Mouse (Mus musculus) erythroblast, adult 5-6 weeks (primary cell): ENCODE data around the gene Trim45. TPM values are rescaled to one million over a fixed set of nuclear protein-coding genes. Genes with fewer than 3 reads are reported as not detected.

Source experiments
- total RNA-seq, 2 experiments: library from RNA; stranded (forward) in 1 of 2; stranded (reverse) in 1 of 2; fragments of 150-400 nt in 1 of 2; fragments of 200-764, 138-1000 nt in 1 of 2; gene quantifications; 2 replicates each; pipeline versions ENCODE4 v1.2.3 to v1.2.4; 2015 to 2017; ENCODE audit warnings: low replicate concordance in 2 of 2

Trim45 gene
- total RNA-seq, 2 experiments from 2014 or later = 3.2 TPM; not detected in 1

Other genes starting within 250 kb of the Trim45 start
- 5.6 and 6.1 TPM in 2 replicates for gene Man1a2, start 236.7 kb upstream of the Trim45 start, total RNA-seq (2015; ENCODE audit: low replicate concordance)
- 30.0 and 31.8 TPM in 2 replicates for gene Man1a2, start 236.7 kb upstream of the Trim45 start, total RNA-seq (2017; ENCODE audit: low replicate concordance)
- gene Vtcn1, start 96.7 kb upstream of the Trim45 start, total RNA-seq (2015; ENCODE audit: low replicate concordance) = not detected in 2 replicates
- gene Vtcn1, start 96.7 kb upstream of the Trim45 start, total RNA-seq (2017; ENCODE audit: low replicate concordance) = not detected in 2 replicates
- 5.8 and 9.4 TPM in 2 replicates for gene Ttf2, start 47.5 kb downstream of the Trim45 start, total RNA-seq (2015; ENCODE audit: low replicate concordance)
- 12.4 and 14.2 TPM in 2 replicates for gene Ttf2, start 47.5 kb downstream of the Trim45 start, total RNA-seq (2017; ENCODE audit: low replicate concordance)
- gene Cd101, start 107.4 kb downstream of the Trim45 start, total RNA-seq (2015; ENCODE audit: low replicate concordance) = 0.19 and 0.42 TPM in 2 replicates
- gene Cd101, start 107.4 kb downstream of the Trim45 start, total RNA-seq (2017; ENCODE audit: low replicate concordance) = 1.8 and 2.0 TPM in 2 replicates
- 6.3 TPM in 1 of 2 replicates, not detected in the other for gene Ptgfrn, start 188.1 kb downstream of the Trim45 start, total RNA-seq (2015; ENCODE audit: low replicate concordance)
- gene Ptgfrn, start 188.1 kb downstream of the Trim45 start, total RNA-seq (2017; ENCODE audit: low replicate concordance) = 0.09 TPM in 1 of 2 replicates, not detected in the other